Mouse (Mus musculus) hindbrain, embryonic 16.5 days (tissue): ENCODE data around the gene Rnf181. TPM values are rescaled to one million over a fixed set of nuclear protein-coding genes. Genes with fewer than 3 reads are reported as not detected.

Source experiments
- ATAC-seq: fragments of 200-750 bp; cut with Nextera tagmentation; 2 replicates; pipeline ENCODE4 v1.8.0; 2017; ENCODE audit warnings: moderate TSS enrichment, moderate library complexity
- H3K27ac ChIP-seq: fragments of 300-500 bp; sonication (generic); 2 replicates; pipeline ENCODE4 v1.5.1; 2014; ENCODE audit warnings: low read depth, mild to moderate bottlenecking, control low read depth, low read length, moderate library complexity
- H3K27me3 ChIP-seq: fragments of 300-500 bp; sonication (generic); replicated peaks from 2 replicates; pipeline ENCODE4 v1.6.1; 2014; ENCODE audit warnings: low read length; ENCODE audit not compliant: control insufficient read depth, insufficient read depth
- H3K36me3 ChIP-seq: fragments of 300-500 bp; sonication (generic); 2 replicates; pipeline ENCODE4 v1.6.1; 2014; ENCODE audit warnings: mild to moderate bottlenecking, low read length, moderate library complexity, mixed read lengths; ENCODE audit not compliant: control insufficient read depth, insufficient read depth
- H3K4me1 ChIP-seq: fragments of 300-500 bp; sonication (generic); 2 replicates; pipeline ENCODE4 v1.6.1; 2014; ENCODE audit warnings: low read depth, low read length; ENCODE audit not compliant: control insufficient read depth, insufficient read depth
- H3K4me2 ChIP-seq: fragments of 300-500 bp; sonication (generic); 2 replicates; pipeline ENCODE4 v1.6.1; 2014; ENCODE audit warnings: mild to moderate bottlenecking, low read length, control low read depth, moderate library complexity
- H3K4me3 ChIP-seq: fragments of 300-500 bp; sonication (generic); 2 replicates; pipeline ENCODE4 v1.5.1; 2014; ENCODE audit warnings: mild to moderate bottlenecking, low read length, control low read depth, moderate library complexity
- H3K9ac ChIP-seq: fragments of 300-500 bp; sonication (generic); 2 replicates; pipeline ENCODE4 v1.6.1; 2014; ENCODE audit warnings: low read depth, mild to moderate bottlenecking, control low read depth, low read length, moderate library complexity
- H3K9me3 ChIP-seq: fragments of 300-500 bp; sonication (generic); 2 replicates; pipeline ENCODE4 v1.6.1; 2014; ENCODE audit warnings: mild to moderate bottlenecking, low read length, moderate library complexity; ENCODE audit not compliant: control insufficient read depth
- WGBS: fragments of 180-500 bp; shearing (Covaris S2); extraction: QIAGEN DNeasy Blood & Tissue Kit; methylation state at CpG from one replicate; pipeline ENCODE4 v1.1.7; 2014; 5-methylcytosine and 5-hydroxymethylcytosine counted together
- polyA plus RNA-seq: library from polyadenylated mRNA; unstranded; fragments of >200 nt; fragmentation: Nextera tagmentation; extraction: Ambion mirVana; gene quantifications from 2 replicates; pipeline ENCODE4 v1.2.1, GENCODE M21; 2015

Gene Rnf181
- polyA plus RNA-seq, 1 experiment from 2014 or later: 137 TPM

DNA sequence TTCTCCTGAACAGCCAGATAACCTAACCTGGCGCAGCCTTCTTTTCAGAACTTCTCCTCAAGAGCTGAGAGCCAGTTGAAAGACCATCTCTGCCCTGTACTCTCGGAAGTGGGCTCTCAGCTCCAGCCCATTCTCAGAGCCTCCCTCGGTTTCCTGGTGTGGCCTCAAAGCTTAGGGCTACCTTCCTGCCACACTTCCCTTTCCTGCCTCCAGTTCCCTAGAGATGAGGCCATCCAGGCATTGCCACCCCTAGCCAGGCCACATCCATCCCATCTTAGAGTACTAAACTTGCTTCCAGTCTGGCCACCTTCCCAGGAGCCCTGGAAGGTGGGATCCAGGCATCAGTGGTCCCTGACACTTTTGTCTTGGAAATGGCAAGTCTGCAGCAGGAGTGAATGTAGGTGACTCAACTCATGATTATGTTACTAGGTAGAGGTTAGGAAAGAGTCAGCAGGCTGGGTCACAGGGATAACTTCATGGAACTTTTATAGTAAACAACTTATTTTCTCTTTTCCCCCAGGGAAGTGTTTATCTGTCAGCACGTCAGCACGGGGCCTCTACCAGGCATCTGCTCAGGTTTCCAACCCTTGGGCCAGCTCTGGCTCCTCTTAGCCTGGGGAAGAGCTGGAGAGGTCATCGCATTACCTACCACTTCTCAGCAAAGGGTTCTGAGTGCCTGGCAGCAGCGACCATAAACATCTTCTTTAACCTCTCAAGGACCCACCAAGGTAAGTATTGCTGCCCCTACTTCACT, 12.8 kb upstream of the Rnf181 start:
- WGBS: 45% methylated on average over 7 of the region's 7 CpGs
- peaks cover 4% of the 10 kb centered on the region for H3K4me1 ChIP-seq
- H3K36me3 ChIP-seq: no peaks in the 10 kb centered on the region
- no peak overlapping the region for H3K27ac ChIP-seq
- no peaks in the 10 kb centered on the region for H3K9me3 ChIP-seq
- peak overlapping the region; percentile 44 for H3K4me3 ChIP-seq
- ATAC-seq: no peak
- H3K4me2 ChIP-seq: peak overlapping the region; percentile 62
- H3K9ac ChIP-seq: no peak overlapping the region; the same call in 1 of the 2 replicates
- peaks cover 10% of the 10 kb centered on the region for H3K27me3 ChIP-seq

DNA sequence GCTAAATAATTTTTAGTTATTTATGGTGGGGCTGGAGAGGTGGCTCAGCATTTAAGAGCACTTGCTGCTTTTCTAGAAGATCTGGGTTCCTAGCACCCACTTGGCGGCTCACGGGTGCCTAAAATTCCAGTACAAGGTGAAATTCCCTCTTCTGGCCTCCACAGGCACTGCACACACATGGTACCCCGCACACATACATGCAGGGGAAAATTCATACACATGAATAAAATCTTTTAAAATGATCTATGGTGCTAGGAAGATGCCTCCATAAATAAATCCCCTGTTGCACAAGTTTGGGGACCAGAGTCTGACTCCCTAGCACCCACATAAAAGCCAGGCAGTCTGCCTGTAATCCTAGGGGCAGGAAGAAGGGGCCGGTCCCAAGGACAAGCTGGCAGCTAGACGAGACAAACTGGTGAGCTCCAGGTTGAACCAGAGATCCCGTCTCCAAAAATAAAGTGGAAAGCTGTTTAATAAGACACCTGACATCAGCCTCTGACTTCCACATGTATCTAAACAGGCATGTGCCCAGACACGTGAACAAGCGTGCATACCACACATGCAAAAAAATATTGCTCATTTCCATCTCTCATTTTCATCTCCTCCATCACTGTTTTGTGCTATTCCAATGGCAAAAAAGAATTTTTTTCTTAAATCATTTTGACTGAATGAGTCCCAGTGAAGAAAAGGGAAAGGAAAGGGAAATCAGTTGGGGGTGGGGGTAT, 11.9 kb upstream of the Rnf181 start:
- Histone ChIP-seq H3K36me3 (no peaks in the 10 kb centered on the region), H3K4me2 (no peak overlapping the region), H3K27ac (no peak overlapping the region), H3K9me3 (no peaks in the 10 kb centered on the region), H3K9ac (no peak overlapping the region), H3K27me3 (peaks cover 10% of the 10 kb centered on the region), H3K4me3 (no peak overlapping the region), H3K4me1 (peaks cover 4% of the 10 kb centered on the region)
- 86% methylated on average over 8 of the region's 8 CpGs for WGBS
- no peak for ATAC-seq

DNA sequence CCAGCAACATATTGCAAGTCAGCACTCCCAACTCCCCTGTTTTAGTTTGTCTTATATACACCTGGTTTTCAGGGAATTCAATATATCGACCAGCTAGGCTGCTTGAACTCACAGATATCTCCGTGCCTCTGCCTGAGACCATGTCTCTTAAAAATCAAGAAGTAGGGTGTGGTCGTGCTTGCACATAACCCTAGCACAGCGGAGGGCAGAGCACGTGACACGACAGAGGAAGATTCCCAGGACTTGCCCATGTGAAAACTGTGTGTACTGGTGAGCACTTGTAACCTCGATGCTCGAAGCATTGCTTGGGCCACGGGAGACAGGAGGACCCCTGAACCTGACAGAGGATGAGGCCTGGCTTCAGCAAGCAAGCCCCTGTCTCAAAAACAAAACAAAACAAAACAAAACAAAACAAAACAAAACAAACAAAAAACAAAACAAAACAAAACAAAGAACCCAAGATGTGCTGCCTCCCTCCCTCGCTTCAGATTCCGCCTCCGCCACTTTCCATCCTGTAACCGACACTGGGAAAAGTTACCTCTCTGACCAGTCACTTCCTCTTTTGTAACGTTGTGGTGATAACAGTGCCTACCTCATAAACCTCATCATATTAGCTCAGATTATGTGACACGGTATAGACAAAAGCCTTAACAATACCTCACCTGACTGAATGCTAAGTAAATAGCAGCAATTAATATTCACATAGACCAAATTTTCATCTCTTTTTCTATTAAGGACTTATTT, 8.2 kb upstream of the Rnf181 start:
- ATAC-seq: no peak
- H3K4me2 ChIP-seq: no peak overlapping the region
- WGBS: 83% methylated on average over 15 of the region's 15 CpGs
- no peaks in the 10 kb centered on the region for H3K4me1 ChIP-seq
- H3K4me3 ChIP-seq: no peak overlapping the region
- no peak overlapping the region for H3K9ac ChIP-seq
- peaks cover 8% of the 10 kb centered on the region for H3K27me3 ChIP-seq
- H3K36me3 ChIP-seq: no peaks in the 10 kb centered on the region
- no peaks in the 10 kb centered on the region for H3K9me3 ChIP-seq
- H3K27ac ChIP-seq: no peak overlapping the region

DNA sequence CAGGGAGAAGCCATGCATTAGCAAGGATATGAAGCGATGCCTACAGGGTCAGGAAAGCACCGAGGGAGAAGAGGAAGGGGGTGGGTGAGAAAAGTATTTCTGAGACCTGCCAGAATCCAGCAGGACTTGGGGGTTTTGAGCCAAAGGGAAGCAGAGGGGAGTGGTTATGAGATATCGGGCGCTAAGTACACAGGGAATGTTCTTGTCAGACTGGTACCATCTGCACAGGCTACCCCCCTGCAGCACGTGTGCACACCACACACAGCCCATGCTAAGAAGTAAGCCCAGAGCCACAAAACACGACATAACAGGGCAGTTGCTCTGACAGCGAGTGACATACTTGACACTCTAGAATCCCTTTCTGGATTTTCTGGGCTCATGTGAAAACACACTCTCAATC, 7.5 kb upstream of the Rnf181 start:
- no peaks in the 10 kb centered on the region for H3K36me3 ChIP-seq
- H3K27ac ChIP-seq: no peak overlapping the region
- H3K4me3 ChIP-seq: no peak overlapping the region
- ATAC-seq: no peak
- no peaks in the 10 kb centered on the region for H3K9me3 ChIP-seq
- H3K27me3 ChIP-seq: peaks cover 2% of the 10 kb centered on the region
- H3K4me1 ChIP-seq: no peaks in the 10 kb centered on the region
- H3K4me2 ChIP-seq: no peak overlapping the region
- no peak overlapping the region for H3K9ac ChIP-seq
- 68% methylated on average over 7 of the region's 7 CpGs for WGBS

DNA sequence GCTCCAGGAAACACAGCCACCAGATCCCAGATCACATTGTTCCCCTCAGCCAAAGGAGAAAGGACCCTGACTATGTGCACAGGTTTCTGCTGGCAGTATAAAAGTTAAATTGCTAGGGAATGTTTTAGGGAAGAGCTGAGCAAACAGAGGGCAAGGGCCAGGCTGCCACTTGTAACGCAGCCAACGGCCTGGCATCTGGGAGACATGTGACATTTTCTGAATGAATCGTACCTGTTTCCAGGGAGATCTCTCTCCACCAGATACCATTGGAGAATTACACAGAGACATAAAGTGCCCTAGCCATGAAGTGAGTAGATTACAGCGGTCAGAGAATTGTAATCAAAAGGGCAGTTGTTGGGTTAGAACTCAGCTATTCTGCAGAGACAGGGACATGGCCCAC, 6.4 kb upstream of the Rnf181 start:
- Histone ChIP-seq H3K4me1 (no peaks in the 10 kb centered on the region), H3K36me3 (no peaks in the 10 kb centered on the region), H3K4me3 (no peak overlapping the region), H3K4me2 (no peak overlapping the region), H3K9ac (no peak overlapping the region), H3K27me3 (no peaks in the 10 kb centered on the region), H3K9me3 (no peaks in the 10 kb centered on the region), H3K27ac (no peak overlapping the region)
- no peak for ATAC-seq
- 77% methylated on average over 4 of the region's 4 CpGs for WGBS

DNA sequence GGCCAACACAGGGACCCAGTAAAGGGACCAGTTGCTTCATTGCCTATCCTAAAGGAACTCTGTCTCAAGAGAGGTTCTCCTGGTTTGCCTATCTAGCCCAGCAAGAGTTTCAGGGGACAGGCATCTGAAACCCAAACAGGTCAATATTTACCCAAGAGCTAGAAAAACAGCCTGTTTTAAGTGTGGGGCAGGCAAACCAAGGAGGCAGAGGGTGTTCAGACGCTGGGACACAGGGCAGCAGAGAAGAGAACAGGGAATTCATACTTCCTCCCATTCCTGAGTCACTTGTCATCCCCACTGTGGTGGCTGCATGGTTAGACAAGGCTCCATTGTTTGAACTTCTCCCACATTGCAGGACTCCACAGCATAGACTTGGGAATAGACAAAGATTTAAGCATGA, 4.8 kb upstream of the Rnf181 start:
- WGBS: 19% methylated on average over 1 of the region's 1 CpGs
- no peak overlapping the region for H3K4me2 ChIP-seq
- H3K36me3 ChIP-seq: no peaks in the 10 kb centered on the region
- H3K9me3 ChIP-seq: no peaks in the 10 kb centered on the region
- no peak overlapping the region for H3K4me3 ChIP-seq
- ATAC-seq: no peak
- no peak overlapping the region for H3K27ac ChIP-seq
- no peaks in the 10 kb centered on the region for H3K4me1 ChIP-seq
- no peak overlapping the region for H3K9ac ChIP-seq
- no peaks in the 10 kb centered on the region; the same call in 1 of the 2 replicates for H3K27me3 ChIP-seq

DNA sequence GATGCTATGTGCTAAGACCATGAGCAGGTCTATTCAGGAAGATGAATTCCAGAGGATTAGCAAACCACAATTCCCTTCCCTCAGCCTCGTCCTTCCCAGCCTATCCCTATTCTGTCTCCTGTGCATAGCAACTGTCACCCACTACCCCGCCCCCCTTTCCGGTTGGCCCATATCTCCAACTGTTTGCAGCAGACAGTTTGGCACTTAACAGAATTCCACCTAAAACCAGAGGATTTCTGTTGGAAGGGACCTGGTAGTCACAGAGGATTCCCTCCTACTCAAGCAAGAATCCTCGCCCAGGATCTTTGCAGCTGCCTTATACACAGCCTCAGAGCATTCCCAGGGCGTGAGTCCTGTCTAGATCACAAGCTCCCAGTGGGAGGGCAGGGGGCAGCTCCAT, 4.4 kb upstream of the Rnf181 start:
- Histone ChIP-seq H3K4me3 (no peak overlapping the region), H3K36me3 (no peaks in the 10 kb centered on the region), H3K27ac (no peak overlapping the region), H3K9me3 (no peaks in the 10 kb centered on the region), H3K9ac (no peak overlapping the region), H3K4me2 (no peak overlapping the region), H3K27me3 (no peaks in the 10 kb centered on the region; the same call in 1 of the 2 replicates), H3K4me1 (no peaks in the 10 kb centered on the region)
- ATAC-seq: no peak
- WGBS: 49% methylated on average over 5 of the region's 5 CpGs

DNA sequence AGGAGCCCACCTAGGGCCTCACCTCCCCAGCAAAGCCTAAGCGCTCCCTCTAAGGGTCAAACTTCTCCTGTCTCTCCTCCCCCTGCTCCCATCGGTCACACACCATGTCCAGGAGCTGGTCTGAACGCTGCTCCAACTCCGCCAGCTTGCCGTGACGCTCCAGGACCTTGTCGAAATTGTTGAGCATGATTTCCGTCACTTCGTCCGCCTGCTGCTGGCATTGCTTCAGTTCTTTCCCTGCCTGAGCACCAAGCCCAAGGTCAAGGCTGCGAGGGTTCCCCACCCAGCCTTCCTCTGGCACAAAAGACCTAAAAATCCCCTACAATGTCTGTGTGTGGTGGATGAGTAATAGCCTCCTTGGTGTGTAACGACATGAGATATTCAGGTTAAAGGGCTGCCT, 3.3 kb upstream of the Rnf181 start:
- no peaks in the 10 kb centered on the region; the same call in 1 of the 2 replicates for H3K27me3 ChIP-seq
- H3K36me3 ChIP-seq: no peaks in the 10 kb centered on the region
- H3K4me2 ChIP-seq: no peak overlapping the region
- H3K4me1 ChIP-seq: no peaks in the 10 kb centered on the region
- WGBS: 80% methylated on average over 12 of the region's 12 CpGs
- H3K4me3 ChIP-seq: no peak overlapping the region
- no peak overlapping the region for H3K27ac ChIP-seq
- no peak overlapping the region for H3K9ac ChIP-seq
- no peak for ATAC-seq
- H3K9me3 ChIP-seq: no peaks in the 10 kb centered on the region

DNA sequence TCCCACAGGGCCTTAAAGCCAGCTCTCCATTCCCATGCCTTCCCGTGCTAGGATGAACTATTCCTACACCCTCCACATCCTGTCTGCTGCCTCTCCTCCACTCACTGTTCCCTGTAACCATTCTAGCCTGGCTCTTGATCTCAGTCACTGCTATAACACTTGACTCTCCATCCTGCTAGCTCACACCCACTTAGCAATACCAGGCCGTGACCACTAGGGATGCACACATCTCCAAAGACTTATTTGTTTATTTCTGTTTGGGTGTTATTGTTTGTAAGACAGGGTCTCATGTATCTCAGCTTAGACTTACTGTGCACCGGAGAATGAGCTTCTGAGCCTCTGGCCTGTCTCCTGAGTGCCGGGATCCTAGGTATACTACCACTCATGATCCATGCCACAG, 2.8 kb upstream of the Rnf181 start:
- Histone ChIP-seq H3K36me3 (no peaks in the 10 kb centered on the region), H3K27me3 (no peaks in the 10 kb centered on the region; the same call in 1 of the 2 replicates), H3K9me3 (no peaks in the 10 kb centered on the region), H3K27ac (no peak overlapping the region), H3K4me3 (no peak overlapping the region), H3K4me2 (no peak overlapping the region), H3K4me1 (no peaks in the 10 kb centered on the region), H3K9ac (no peak overlapping the region)
- WGBS: 77% methylated on average over 4 of the region's 4 CpGs
- ATAC-seq: no peak
